12 mouse cellular contexts compared by ENCODE assay signal in genomic region chr8:118374738-118375137, GRCm38 (mm10).
A peak's percentile ranks its signal among the peaks of the same experiment; 100 is the strongest.
DNase-seq lines count a peak whose midpoint lies in the region; ATAC-seq and TF ChIP-seq lines count a peak whose summit lies in the region.
"Had no signal": no experiment of that assay in that cellular context is flagged by ENCODE, and none has a peak within 500 bp of the region (broad histone marks: within the 10 kb centered on the region; RNA-seq: fewer than 3 reads in every experiment).

No protein-coding gene starts in this region.

- H3K27ac ChIP-seq in heart, embryonic 12.5 days (ENCODE audit: poor library complexity, severe bottlenecking) = no peak overlapping the region
- H3K27ac ChIP-seq in lung, embryonic 16.5 days (ENCODE audit: low read length) = no peak overlapping the region
- H3K27ac ChIP-seq in lung, postnatal 0 days (ENCODE audit: low read length) = no peak overlapping the region
- H3K27ac ChIP-seq: kidney, embryonic 15.5 days had no signal

- no peaks in the 10 kb centered on the region for H3K27me3 ChIP-seq in heart, embryonic 12.5 days (replicated peaks)
- H3K27me3 ChIP-seq in lung, embryonic 16.5 days (ENCODE audit: control insufficient read depth, insufficient read depth, low read depth, low read length) = no peaks in the 10 kb centered on the region
- H3K27me3 ChIP-seq in lung, postnatal 0 days (replicated peaks; ENCODE audit: insufficient read depth, low read length) = no peaks in the 10 kb centered on the region
- H3K27me3 ChIP-seq: kidney, embryonic 15.5 days had no signal

- ATAC-seq in heart, embryonic 12.5 days (ENCODE audit: insufficient number of reproducible peaks, low FRiP score) = no peak
- ATAC-seq in lung, embryonic 16.5 days (ENCODE audit: low read depth) = peak; percentile 87
- peak; percentile 50 for ATAC-seq in lung, postnatal 0 days
- ATAC-seq: liver, postnatal 0 days had no signal

- no peak overlapping the region for H3K4me2 ChIP-seq in heart, embryonic 12.5 days
- no peak overlapping the region for H3K4me2 ChIP-seq in lung, embryonic 16.5 days (ENCODE audit: low read depth, low read length)
- no peak overlapping the region for H3K4me2 ChIP-seq in lung, postnatal 0 days (replicated peaks; ENCODE audit: low read depth, low read length)
- H3K4me2 ChIP-seq: kidney, embryonic 15.5 days had no signal

- H3K9me3 ChIP-seq in heart, embryonic 12.5 days (replicated peaks) = no peaks in the 10 kb centered on the region
- H3K9me3 ChIP-seq in lung, embryonic 16.5 days (ENCODE audit: control insufficient read depth, low read length) = no peaks in the 10 kb centered on the region
- no peaks in the 10 kb centered on the region for H3K9me3 ChIP-seq in lung, postnatal 0 days (ENCODE audit: low read length)
- H3K9me3 ChIP-seq: kidney, embryonic 15.5 days had no signal

- no peak overlapping the region for H3K4me3 ChIP-seq in heart, embryonic 12.5 days
- no peak overlapping the region for H3K4me3 ChIP-seq in lung, embryonic 16.5 days (ENCODE audit: low read length)
- no peak overlapping the region for H3K4me3 ChIP-seq in lung, postnatal 0 days (ENCODE audit: low read depth, low read length)
- H3K4me3 ChIP-seq: kidney, embryonic 15.5 days had no signal

- no peaks in the 10 kb centered on the region for H3K36me3 ChIP-seq in heart, embryonic 12.5 days
- no peaks in the 10 kb centered on the region for H3K36me3 ChIP-seq in lung, embryonic 16.5 days (ENCODE audit: control insufficient read depth, insufficient read depth, low read length)
- H3K36me3 ChIP-seq in lung, postnatal 0 days (ENCODE audit: insufficient read depth, low read length) = no peaks in the 10 kb centered on the region
- H3K36me3 ChIP-seq: kidney, embryonic 15.5 days had no signal

- H3K4me1 ChIP-seq in heart, embryonic 12.5 days (replicated peaks) = peaks cover 48% of the 10 kb centered on the region
- H3K4me1 ChIP-seq in lung, embryonic 16.5 days (replicated peaks; ENCODE audit: control insufficient read depth, insufficient read depth, low read length) = no peaks in the 10 kb centered on the region
- no peaks in the 10 kb centered on the region for H3K4me1 ChIP-seq in lung, postnatal 0 days (ENCODE audit: insufficient read depth, low read depth, low read length)
- H3K4me1 ChIP-seq: kidney, embryonic 15.5 days had no signal

- TF ChIP-seq EP300 in lung, postnatal 0 days (IDR thresholded peaks at IDR 0.05) = peak; percentile 34; the same call in 1 of the 2 replicates

- no peak for TF ChIP-seq CTCF in brain, embryonic 14.5 days (IDR thresholded peaks at IDR 0.05; ENCODE audit: borderline replicate concordance, extremely low read depth, insufficient read depth, insufficient read length)
- no peak for TF ChIP-seq CTCF in lung, postnatal 0 days (IDR thresholded peaks at IDR 0.05)

- peak; percentile 62 for DNase-seq in heart, adult 8-10 months (ENCODE audit: low spot score)
- no peak for DNase-seq in lung, adult 18-20 months
- peak; percentile 80 for DNase-seq in brain, embryonic 14.5 days (ENCODE audit: low read depth)
- DNase-seq in lung, postnatal 0 days (ENCODE audit: low spot score) = peak; percentile 61
- no peak for DNase-seq in spleen, postnatal 4 days (ENCODE audit: low spot score in 2 of 2)
- DNase-seq in spleen, postnatal 14 days (ENCODE audit: low spot score in 2 of 2) = no peak
- DNase-seq: cerebellum, postnatal 14 days; liver, postnatal 0 days; retina, postnatal 1 day had no signal

- 68% methylated on average over 6 of the region's 6 CpGs for WGBS in heart, embryonic 12.5 days
- WGBS in lung, embryonic 16.5 days = 35% methylated on average over 6 of the region's 6 CpGs
- WGBS in lung, postnatal 0 days = 36% methylated on average over 6 of the region's 6 CpGs

- no peak for TF ChIP-seq POLR2A in brain, embryonic 14.5 days (IDR thresholded peaks at IDR 0.05; ENCODE audit: borderline replicate concordance, extremely low read depth, insufficient read depth, insufficient read length, poor library complexity, severe bottlenecking)

- no peak overlapping the region for H3K9ac ChIP-seq in heart, embryonic 12.5 days
- H3K9ac ChIP-seq in lung, embryonic 16.5 days (ENCODE audit: low read length) = no peak overlapping the region
- H3K9ac ChIP-seq in lung, postnatal 0 days (replicated peaks; ENCODE audit: low read depth) = no peak overlapping the region
- H3K9ac ChIP-seq: kidney, embryonic 15.5 days; liver, postnatal 0 days had no signal

Comparison
In these comparisons a context has a peak if more than half of its experiments do, and no peak if none do; other contexts are left out.
1. DNase-seq: peak in heart, adult 8-10 months (single experiment), brain, embryonic 14.5 days (single experiment) and lung, postnatal 0 days (single experiment); none in lung, adult 18-20 months (0 of 2), spleen, postnatal 4 days (0 of 2) and spleen, postnatal 14 days (0 of 2).